Comparison of ENCODE assay signal across 18 mouse cellular contexts in genomic region chr3:105648889-105649567, GRCm38 (mm10). TPM values are rescaled to one million over a fixed set of nuclear protein-coding genes. Genes with fewer than 3 reads are reported as not detected.
DNase-seq lines count a peak whose midpoint lies in the region; ATAC-seq and TF ChIP-seq lines count a peak whose summit lies in the region.
"Had no signal": no experiment of that assay in that cellular context is flagged by ENCODE, and none has a peak within 500 bp of the region (broad histone marks: within the 10 kb centered on the region; RNA-seq: fewer than 3 reads in every experiment).

No protein-coding gene starts in this region.

- WGBS in forebrain, postnatal 0 days, result 54% methylated on average over 8 of the region's 8 CpGs
- 59% methylated on average over 8 of the region's 8 CpGs for WGBS in forebrain, embryonic 12.5 days
- 76% methylated on average over 8 of the region's 8 CpGs for WGBS in neural tube, embryonic 13.5 days
- WGBS in midbrain, embryonic 14.5 days, result 67% methylated on average over 8 of the region's 8 CpGs

- H3K4me3 ChIP-seq in forebrain, postnatal 0 days (ENCODE audit: low read depth, low read length), result no peak overlapping the region
- no peak overlapping the region for H3K4me3 ChIP-seq in forebrain, embryonic 12.5 days (replicated peaks)
- no peak overlapping the region for H3K4me3 ChIP-seq in neural tube, embryonic 13.5 days
- H3K4me3 ChIP-seq in midbrain, embryonic 14.5 days (replicated peaks; ENCODE audit: low read depth, low read length), result no peak overlapping the region
- H3K4me3 ChIP-seq: heart, adult 2 months; kidney, embryonic 15.5 days; limb, embryonic 12.5 days; liver, embryonic 12.5 days had no signal

- no peak; the same call in 1 of the 2 replicates for ATAC-seq in forebrain, postnatal 0 days
- no peak for ATAC-seq in forebrain, embryonic 12.5 days (ENCODE audit: low FRiP score)
- ATAC-seq in neural tube, embryonic 13.5 days (ENCODE audit: low read depth), result peak; percentile 40; the same call in 1 of the 2 replicates
- ATAC-seq in midbrain, embryonic 14.5 days (ENCODE audit: low FRiP score, low TSS enrichment), result no peak
- no peak for ATAC-seq in granulocyte monocyte progenitor cell, adult 5-6 weeks (replicated peaks; ENCODE audit: poor library complexity, severe bottlenecking)
- ATAC-seq: intestine, postnatal 0 days; liver, embryonic 12.5 days had no signal

- H3K4me2 ChIP-seq in forebrain, postnatal 0 days (ENCODE audit: low read depth), result no peak overlapping the region
- no peak overlapping the region for H3K4me2 ChIP-seq in forebrain, embryonic 12.5 days
- no peak overlapping the region for H3K4me2 ChIP-seq in neural tube, embryonic 13.5 days
- H3K4me2 ChIP-seq in midbrain, embryonic 14.5 days (ENCODE audit: low read length), result no peak overlapping the region
- H3K4me2 ChIP-seq: kidney, embryonic 15.5 days; limb, embryonic 12.5 days; liver, embryonic 12.5 days had no signal

- H3K9me3 ChIP-seq in forebrain, postnatal 0 days (ENCODE audit: low read length), result no peaks in the 10 kb centered on the region
- H3K9me3 ChIP-seq in forebrain, embryonic 12.5 days, result no peaks in the 10 kb centered on the region
- no peaks in the 10 kb centered on the region for H3K9me3 ChIP-seq in neural tube, embryonic 13.5 days
- H3K9me3 ChIP-seq in midbrain, embryonic 14.5 days (ENCODE audit: control insufficient read depth, low read length), result no peaks in the 10 kb centered on the region
- H3K9me3 ChIP-seq: kidney, embryonic 15.5 days; limb, embryonic 12.5 days; liver, embryonic 12.5 days had no signal

- no peak for DNase-seq in forebrain, postnatal 0 days
- no peak for DNase-seq in neural tube, embryonic 10.5 days (ENCODE audit: extremely low spot score, low spot score)
- peak; percentile 44 for DNase-seq in midbrain, embryonic 14.5 days
- DNase-seq in embryo, embryonic 9.5 days (ENCODE audit: extremely low spot score), result no peak
- DNase-seq: cerebellum, adult 8-10 months; gastrocnemius, postnatal 10 days; heart, adult 2 months; heart, postnatal 4 days; kidney, postnatal 4 days; lung, adult 2 months; thymus, adult 2 months had no signal

- no peaks in the 10 kb centered on the region for H3K4me1 ChIP-seq in forebrain, postnatal 0 days (ENCODE audit: insufficient read depth)
- no peaks in the 10 kb centered on the region for H3K4me1 ChIP-seq in forebrain, embryonic 12.5 days
- no peaks in the 10 kb centered on the region for H3K4me1 ChIP-seq in neural tube, embryonic 13.5 days (replicated peaks)
- H3K4me1 ChIP-seq in midbrain, embryonic 14.5 days (ENCODE audit: control insufficient read depth, insufficient read depth, low read length), result no peaks in the 10 kb centered on the region
- H3K4me1 ChIP-seq: kidney, embryonic 15.5 days; limb, embryonic 12.5 days; liver, embryonic 12.5 days had no signal

- TF ChIP-seq CTCF in forebrain, postnatal 0 days (IDR thresholded peaks at IDR 0.05; ENCODE audit: low read depth), result 0 out of 2 replicates have a peak, but pooled peaks have one; percentile 11

- H3K9ac ChIP-seq in forebrain, postnatal 0 days, result no peak overlapping the region
- no peak overlapping the region for H3K9ac ChIP-seq in forebrain, embryonic 12.5 days
- H3K9ac ChIP-seq in neural tube, embryonic 13.5 days, result no peak overlapping the region
- no peak overlapping the region for H3K9ac ChIP-seq in midbrain, embryonic 14.5 days (replicated peaks; ENCODE audit: low read length)
- H3K9ac ChIP-seq: kidney, embryonic 15.5 days; limb, embryonic 12.5 days; liver, embryonic 12.5 days had no signal

- H3K36me3 ChIP-seq in forebrain, postnatal 0 days (ENCODE audit: insufficient read depth), result no peaks in the 10 kb centered on the region
- no peaks in the 10 kb centered on the region for H3K36me3 ChIP-seq in forebrain, embryonic 12.5 days (replicated peaks)
- H3K36me3 ChIP-seq in neural tube, embryonic 13.5 days, result no peaks in the 10 kb centered on the region
- no peaks in the 10 kb centered on the region for H3K36me3 ChIP-seq in midbrain, embryonic 14.5 days (ENCODE audit: control insufficient read depth, insufficient read depth, low read length)
- H3K36me3 ChIP-seq: kidney, embryonic 15.5 days; limb, embryonic 12.5 days; liver, embryonic 12.5 days had no signal

- H3K27ac ChIP-seq in forebrain, postnatal 0 days (ENCODE audit: low read depth, low read length), result no peak overlapping the region
- no peak overlapping the region for H3K27ac ChIP-seq in forebrain, embryonic 12.5 days
- H3K27ac ChIP-seq in neural tube, embryonic 13.5 days (replicated peaks), result no peak overlapping the region
- H3K27ac ChIP-seq in midbrain, embryonic 14.5 days (replicated peaks; ENCODE audit: low read depth, low read length), result no peak overlapping the region
- H3K27ac ChIP-seq: heart, adult 2 months; kidney, embryonic 15.5 days; limb, embryonic 12.5 days; liver, embryonic 12.5 days had no signal

- H3K27me3 ChIP-seq in forebrain, postnatal 0 days (ENCODE audit: insufficient read depth, low read length), result no peaks in the 10 kb centered on the region
- H3K27me3 ChIP-seq in forebrain, embryonic 12.5 days, result 0 out of 2 replicates have a peak, but pooled peaks cover 8% of the 10 kb centered on the region
- no peaks in the 10 kb centered on the region for H3K27me3 ChIP-seq in neural tube, embryonic 13.5 days
- H3K27me3 ChIP-seq in midbrain, embryonic 14.5 days (ENCODE audit: control insufficient read depth, insufficient read depth, low read length), result no peaks in the 10 kb centered on the region
- H3K27me3 ChIP-seq: kidney, embryonic 15.5 days; limb, embryonic 12.5 days; liver, embryonic 12.5 days had no signal

RNA-seq across cellular contexts. Expression of gene Ddx20, which starts 38.3 kb away (rescaled TPM):
- total RNA-seq in forebrain, postnatal 0 days (2014; rRNA removed), result 19.5 and 24.2 TPM in 2 replicates
- polyA plus RNA-seq in forebrain, postnatal 0 days (2015; fragmentation: Nextera tagmentation; extraction: Ambion mirVana), result 16.8 and 18.1 TPM in 2 replicates
- 43.4 and 44.3 TPM in 2 replicates for polyA plus RNA-seq in forebrain, embryonic 12.5 days (2016; fragmentation: Nextera tagmentation; extraction: Ambion mirVana)
- polyA plus RNA-seq in neural tube, embryonic 13.5 days (2015; fragmentation: Nextera tagmentation; extraction: Ambion mirVana), result 24.9 and 27.2 TPM in 2 replicates
- polyA plus RNA-seq in midbrain, embryonic 14.5 days (2014; fragmentation: Nextera tagmentation; extraction: Ambion mirVana), result 19.1 and 32.0 TPM in 2 replicates
- 27.8 and 30.0 TPM in 2 replicates for total RNA-seq in granulocyte monocyte progenitor cell, adult 5-6 weeks (2014; fragmentation: Nextera tagmentation)
- 50.3 and 58.6 TPM in 2 replicates for total RNA-seq in granulocyte monocyte progenitor cell, adult 5-6 weeks (2017)

RNA-seq across cellular contexts. Expression of gene Inka2, which starts 55.4 kb away (rescaled TPM):
- total RNA-seq in forebrain, postnatal 0 days (2014; rRNA removed), result 6.9 and 7.2 TPM in 2 replicates
- polyA plus RNA-seq in forebrain, postnatal 0 days (2015; fragmentation: Nextera tagmentation; extraction: Ambion mirVana), result 1.1 and 4.2 TPM in 2 replicates
- polyA plus RNA-seq in forebrain, embryonic 12.5 days (2016; fragmentation: Nextera tagmentation; extraction: Ambion mirVana), result 3.6 and 4.1 TPM in 2 replicates
- 4.0 and 4.8 TPM in 2 replicates for polyA plus RNA-seq in neural tube, embryonic 13.5 days (2015; fragmentation: Nextera tagmentation; extraction: Ambion mirVana)
- 1.5 and 3.2 TPM in 2 replicates for polyA plus RNA-seq in midbrain, embryonic 14.5 days (2014; fragmentation: Nextera tagmentation; extraction: Ambion mirVana)
- total RNA-seq in granulocyte monocyte progenitor cell, adult 5-6 weeks (2014; fragmentation: Nextera tagmentation), result not detected in 2 replicates
- 0.26 TPM in 1 of 2 replicates, not detected in the other for total RNA-seq in granulocyte monocyte progenitor cell, adult 5-6 weeks (2017)
